In the genomic region with DNA sequence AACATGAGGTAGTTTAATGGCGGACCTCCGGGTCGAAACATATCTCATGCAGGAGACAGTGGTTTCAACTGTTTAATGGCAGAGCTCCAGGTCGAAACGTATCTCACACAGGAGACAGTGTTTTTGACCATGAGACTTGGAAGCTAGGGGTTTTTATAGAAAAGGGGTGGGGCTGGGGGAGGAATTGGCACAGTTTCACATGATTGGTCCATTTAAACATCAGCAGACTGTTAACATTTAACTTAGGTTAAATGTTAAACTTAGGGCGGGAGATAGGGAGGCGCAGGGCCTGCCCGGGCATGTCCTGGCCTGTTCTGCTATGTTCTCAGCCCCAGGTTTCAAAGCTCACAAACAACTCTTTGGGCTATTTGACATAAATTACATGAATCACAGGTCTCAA, we compare ENCODE assay signal across 13 mouse cellular contexts. TPM values are rescaled to one million over a fixed set of nuclear protein-coding genes. Genes with fewer than 3 reads are reported as not detected.
DNase-seq lines count a peak whose midpoint lies in the region; ATAC-seq and TF ChIP-seq lines count a peak whose summit lies in the region.
"Not testable (repeated sequence)": the region's sequence is repeated elsewhere in the genome, so short reads cannot be mapped to it uniquely, and the experiment has no call there.
"Had no signal": no experiment of that assay in that cellular context is flagged by ENCODE, and none has a peak within 500 bp of the region (broad histone marks: within the 10 kb centered on the region; RNA-seq: fewer than 3 reads in every experiment).

No protein-coding gene starts in this region.

- not testable (repeated sequence) for H3K27ac ChIP-seq in liver, postnatal 0 days (ENCODE audit: low read depth)

- H3K27me3 ChIP-seq in liver, postnatal 0 days (ENCODE audit: insufficient read depth, low read length): not testable (repeated sequence)

- H3K9me3 ChIP-seq in liver, postnatal 0 days (ENCODE audit: low read length): not testable (repeated sequence)

- H3K36me3 ChIP-seq in liver, postnatal 0 days (replicated peaks; ENCODE audit: insufficient read depth, low read length): not testable (repeated sequence)

- H3K4me2 ChIP-seq in liver, postnatal 0 days (ENCODE audit: low read depth, low read length): not testable (repeated sequence)

- WGBS in liver, postnatal 0 days (ENCODE audit: insufficient replicate concordance): 81% methylated on average over 8 of the region's 8 CpGs

- not testable (repeated sequence) for TF ChIP-seq EP300 in liver, postnatal 0 days (IDR thresholded peaks at IDR 0.05; ENCODE audit: low read depth)

- TF ChIP-seq CTCF in liver, postnatal 0 days (IDR thresholded peaks at IDR 0.05; ENCODE audit: low read depth): not testable (repeated sequence)

- not testable (repeated sequence) for H3K4me1 ChIP-seq in liver, postnatal 0 days (ENCODE audit: insufficient read depth)

- H3K4me3 ChIP-seq in liver, postnatal 0 days (ENCODE audit: low read depth, low read length): not testable (repeated sequence)

- not testable (repeated sequence) for H3K9ac ChIP-seq in liver, postnatal 0 days (replicated peaks)

- ATAC-seq in liver, postnatal 0 days: peak; percentile 76

- DNase-seq in heart, adult 11 months: peak; percentile 27
- DNase-seq in kidney, adult 18-20 months: peak; percentile 65
- peak; percentile 73 to 80 for DNase-seq in kidney, adult 8-10 months
- DNase-seq in kidney, postnatal 14 days: peak; percentile 51
- DNase-seq in kidney, postnatal 36 days: peak; percentile 49 to 79
- not testable (repeated sequence) for DNase-seq in liver, postnatal 0 days

RNA-seq across cellular contexts. Expression of gene Blmh, which starts 4.0 kb away (rescaled TPM):
- polyA plus RNA-seq in liver, postnatal 0 days (2015; fragmentation: Nextera tagmentation; extraction: Ambion mirVana): 34.2 and 34.6 TPM in 2 replicates

RNA-seq across cellular contexts. Expression of gene Tmigd1, which starts 26.6 kb away (rescaled TPM):
- 0.11 TPM in 1 of 2 replicates, not detected in the other for polyA plus RNA-seq in liver, postnatal 0 days (2015; fragmentation: Nextera tagmentation; extraction: Ambion mirVana)
- polyA plus RNA-seq: cerebellum, adult 2 months; cortical plate, adult 2 months; embryonic facial prominence, embryonic 10.5 days; embryonic facial prominence, embryonic 12.5 days; forebrain, embryonic 11.5 days; forebrain, embryonic 15.5 days; G1E had no signal
